Mouse (Mus musculus) forebrain, postnatal 0 days (tissue): ENCODE results near the gene Sec14l3. TPM values are rescaled to one million over a fixed set of nuclear protein-coding genes. Genes with fewer than 3 reads are reported as not detected.
"Not testable (repeated sequence)": the region's sequence is repeated elsewhere in the genome, so short reads cannot be mapped to it uniquely, and the experiment has no call there.

Experiments
- ATAC-seq: fragments of 200-750 bp; cut with Nextera tagmentation; 2 replicates; pipeline ENCODE4 v1.8.0; 2017; ENCODE audit warnings: mild to moderate bottlenecking, moderate library complexity
- DNase-seq: peaks from one replicate; pipeline ENCODE4 v3.0.0-alpha.2; 2015
- H3K27ac ChIP-seq: fragments of 300-500 bp; sonication (generic); 2 replicates; pipeline ENCODE4 v1.5.1; 2014; ENCODE audit warnings: low read depth, mild to moderate bottlenecking, antibody characterized with exemption, low read length, moderate library complexity, mixed read lengths
- H3K27me3 ChIP-seq: fragments of 300-500 bp; sonication (generic); 2 replicates; pipeline ENCODE4 v1.6.1; 2014; ENCODE audit warnings: mild to moderate bottlenecking, low read length, mixed read lengths; ENCODE audit not compliant: insufficient read depth
- H3K36me3 ChIP-seq: fragments of 300-500 bp; sonication (generic); 2 replicates; pipeline ENCODE4 v1.6.1; 2014; ENCODE audit warnings: mild to moderate bottlenecking, moderate library complexity; ENCODE audit not compliant: insufficient read depth
- H3K4me1 ChIP-seq: fragments of 300-500 bp; sonication (generic); 2 replicates; pipeline ENCODE4 v1.6.1; 2014; ENCODE audit warnings: antibody characterized with exemption; ENCODE audit not compliant: insufficient read depth
- H3K4me2 ChIP-seq: fragments of 300-500 bp; sonication (generic); 2 replicates; pipeline ENCODE4 v1.6.1; 2014; ENCODE audit warnings: low read depth, mild to moderate bottlenecking, moderate library complexity
- H3K4me3 ChIP-seq: fragments of 300-500 bp; sonication (generic); 2 replicates; pipeline ENCODE4 v1.5.1; 2014; ENCODE audit warnings: low read depth, low read length, mixed read lengths
- H3K9ac ChIP-seq: fragments of 300-500 bp; sonication (generic); 2 replicates; pipeline ENCODE4 v1.6.1; 2014; ENCODE audit warnings: mild to moderate bottlenecking
- H3K9me3 ChIP-seq: fragments of 300-500 bp; sonication (generic); 2 replicates; pipeline ENCODE4 v1.6.1; 2016; ENCODE audit warnings: low read length
- CTCF ChIP-seq: sonication (generic); IDR thresholded peaks from 2 replicates; pipeline ENCODE4 v1.5.1; 2016; ENCODE audit warnings: antibody characterized with exemption, control low read depth, low read depth
- WGBS: fragments of 180-500 bp; shearing (Covaris S2); extraction: QIAGEN DNeasy Blood & Tissue Kit; methylation state at CpG from one replicate; pipeline ENCODE4 v1.1.7; 2014; 5-methylcytosine and 5-hydroxymethylcytosine counted together
- polyA plus RNA-seq: library from polyadenylated mRNA; unstranded; fragments of >200 nt; fragmentation: Nextera tagmentation; extraction: Ambion mirVana; gene quantifications from 2 replicates; pipeline ENCODE4 v1.2.1, GENCODE M21; 2015
- total RNA-seq: library from RNA; depleted of rRNA; stranded (reverse); fragments of >200 nt; gene quantifications from 2 replicates; pipeline ENCODE4 v1.2.3, GENCODE M21; 2014

Gene Sec14l3
- total and polyA plus RNA-seq, 2 experiments from 2014 or later = 3.8 to 4.7 TPM

GRCm38 (mm10) chr11:4112861-4113260, 48.2 kb downstream of the Sec14l3 start:
- WGBS = 82% methylated on average over 6 of the region's 6 CpGs
- Histone ChIP-seq H3K4me2 (no peak overlapping the region), H3K36me3 (peaks cover 4% of the 10 kb centered on the region; the same call in 1 of the 2 replicates), H3K4me1 (peaks cover 11% of the 10 kb centered on the region), H3K4me3 (no peak overlapping the region), H3K27ac (no peak overlapping the region), H3K9me3 (no peaks in the 10 kb centered on the region), H3K9ac (no peak overlapping the region), H3K27me3 (no peaks in the 10 kb centered on the region)
- ATAC-seq (no peak), DNase-seq (no peak)
- TF ChIP-seq CTCF = no peak

GRCm38 (mm10) chr11:4113496-4113895, 48.9 kb downstream of the Sec14l3 start:
- H3K9me3 ChIP-seq = no peaks in the 10 kb centered on the region
- peaks cover 17% of the 10 kb centered on the region for H3K4me1 ChIP-seq
- 80% methylated on average over 4 of the region's 4 CpGs for WGBS
- DNase-seq = no peak
- no peak for ATAC-seq
- no peak overlapping the region for H3K27ac ChIP-seq
- H3K4me2 ChIP-seq = no peak overlapping the region
- H3K36me3 ChIP-seq = peaks cover 4% of the 10 kb centered on the region; the same call in 1 of the 2 replicates
- H3K27me3 ChIP-seq = no peaks in the 10 kb centered on the region
- no peak for TF ChIP-seq CTCF
- no peak overlapping the region for H3K9ac ChIP-seq
- H3K4me3 ChIP-seq = no peak overlapping the region

- Histone ChIP-seq H3K27ac (no peak overlapping the region), H3K4me3 (no peak overlapping the region), H3K27me3 (no peaks in the 10 kb centered on the region), H3K9me3 (no peaks in the 10 kb centered on the region), H3K4me1 (peaks cover 17% of the 10 kb centered on the region), H3K4me2 (no peak overlapping the region), H3K9ac (no peak overlapping the region), H3K36me3 (peaks cover 4% of the 10 kb centered on the region; the same call in 1 of the 2 replicates)
- ATAC-seq (no peak), DNase-seq (no peak)
- TF ChIP-seq CTCF = no peak
- 86% methylated on average over 6 of the region's 6 CpGs for WGBS
Observed at GRCm38 (mm10) chr11:4113970-4114369, 49.3 kb downstream of the Sec14l3 start.

- ATAC-seq, H3K27me3 ChIP-seq, H3K9me3 ChIP-seq, H3K9ac ChIP-seq, H3K4me2 ChIP-seq, H3K4me3 ChIP-seq, H3K36me3 ChIP-seq, H3K27ac ChIP-seq, DNase-seq: not testable (repeated sequence)
- WGBS = 48% methylated on average over 6 of the region's 6 CpGs
- H3K4me1 ChIP-seq = peaks cover 17% of the 10 kb centered on the region
Observed at GRCm38 (mm10) chr11:4114541-4114940, 49.9 kb downstream of the Sec14l3 start.

GRCm38 (mm10) chr11:4115407-4115806, 50.8 kb downstream of the Sec14l3 start:
- no peak for DNase-seq
- Histone ChIP-seq H3K4me1 (peaks cover 17% of the 10 kb centered on the region), H3K4me3 (no peak overlapping the region)

GRCm38 (mm10) chr11:4116458-4117141, 52.0 kb downstream of the Sec14l3 start:
- ATAC-seq = no peak
- Histone ChIP-seq H3K9me3 (no peaks in the 10 kb centered on the region), H3K4me1 (peaks cover 17% of the 10 kb centered on the region), H3K36me3 (no peaks in the 10 kb centered on the region; the same call in 1 of the 2 replicates), H3K4me3 (no peak overlapping the region), H3K27me3 (no peaks in the 10 kb centered on the region; the same call in 1 of the 2 replicates), H3K27ac (no peak overlapping the region), H3K4me2 (no peak overlapping the region), H3K9ac (no peak overlapping the region)
- TF ChIP-seq CTCF = no peak
- DNase-seq = peak; percentile 11
- 51% methylated on average over 11 of the region's 11 CpGs for WGBS

More at GRCm38 (mm10) chr11:4115407-4115806, 50.8 kb downstream of the Sec14l3 start:
- H3K9me3 ChIP-seq = no peaks in the 10 kb centered on the region
- ATAC-seq = no peak
- peaks cover 4% of the 10 kb centered on the region; the same call in 1 of the 2 replicates for H3K36me3 ChIP-seq
- no peak overlapping the region for H3K27ac ChIP-seq
- 91% methylated on average over 4 of the region's 4 CpGs for WGBS
- H3K27me3 ChIP-seq = no peaks in the 10 kb centered on the region; the same call in 1 of the 2 replicates
- no peak overlapping the region for H3K9ac ChIP-seq
- TF ChIP-seq CTCF = no peak
- no peak overlapping the region for H3K4me2 ChIP-seq

DNA sequence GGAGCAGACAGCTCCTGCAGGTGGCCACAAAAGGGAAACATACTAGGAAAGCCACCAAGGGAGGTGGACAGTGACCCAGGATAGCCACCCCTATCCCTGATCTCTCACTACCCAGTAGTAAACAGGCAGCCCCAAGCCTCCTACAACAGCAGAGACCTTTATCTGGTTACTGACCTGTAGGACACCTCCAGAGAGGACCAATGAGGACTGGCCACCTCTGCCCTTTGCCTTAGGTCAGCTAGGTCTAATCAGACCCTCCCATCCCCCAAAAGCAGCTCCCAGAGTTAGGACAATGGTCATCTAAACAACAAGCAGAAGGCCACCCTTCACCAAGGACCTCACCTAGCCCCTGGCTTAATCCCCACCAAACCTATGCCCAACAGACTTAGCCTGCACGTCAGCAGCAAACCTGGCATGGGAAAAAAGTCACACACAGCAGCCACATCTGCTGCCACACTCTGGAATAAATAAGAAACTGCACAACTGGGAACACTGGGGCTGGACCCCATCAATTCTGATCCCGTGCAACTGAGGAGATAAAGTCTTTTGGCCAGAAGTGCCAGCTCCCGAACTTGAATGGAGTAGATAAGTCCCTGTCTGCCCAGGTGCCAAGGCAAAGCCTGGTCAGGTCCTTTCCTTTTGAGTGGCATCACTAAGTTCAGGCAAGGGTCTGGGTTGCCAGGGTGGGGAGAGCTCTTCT, 52.9 kb downstream of the Sec14l3 start:
- H3K9me3 ChIP-seq = no peaks in the 10 kb centered on the region
- no peaks in the 10 kb centered on the region; the same call in 1 of the 2 replicates for H3K36me3 ChIP-seq
- 28% methylated on average over 3 of the region's 3 CpGs for WGBS
- ATAC-seq = peak; percentile 37; the same call in 1 of the 2 replicates
- H3K9ac ChIP-seq = peak overlapping the region; percentile 73
- peaks cover 17% of the 10 kb centered on the region for H3K4me1 ChIP-seq
- no peak; the same call in 1 of the 2 replicates for TF ChIP-seq CTCF
- H3K27ac ChIP-seq = no peak overlapping the region
- DNase-seq = peak; percentile 18
- no peaks in the 10 kb centered on the region; the same call in 1 of the 2 replicates for H3K27me3 ChIP-seq
- peak overlapping the region; percentile 97 for H3K4me2 ChIP-seq
- H3K4me3 ChIP-seq = peak overlapping the region; percentile 54
